Mouse (Mus musculus) layer of hippocampus, adult 2 months (tissue): ENCODE results near the gene Sf3a2. TPM values are rescaled to one million over a fixed set of nuclear protein-coding genes. Genes with fewer than 3 reads are reported as not detected.

Source experiments
- DNase-seq, 2 experiments: peaks; one replicate each; pipeline ENCODE4 v3.0.0; 2022; ENCODE audit warnings: low spot score in 2 of 2
- H3K27ac ChIP-seq: fragments of 200-600 bp; 2 replicates; pipeline ENCODE4 v1.8.1; 2022
- H3K4me3 ChIP-seq: fragments of 200-600 bp; 2 replicates; pipeline ENCODE4 v1.8.1; 2022; ENCODE audit warnings: mild to moderate bottlenecking
- CTCF ChIP-seq: fragments of 200-600 bp; conservative IDR thresholded peaks from 2 replicates; pipeline ENCODE4 v1.8.1; 2022; ENCODE audit warnings: antibody characterized with exemption, mild to moderate bottlenecking, moderate library complexity
- total RNA-seq, 2 experiments: library from RNA; stranded (reverse); gene quantifications; 2 replicates each; pipeline ENCODE4 v1.2.3; 2021

The Sf3a2 gene
- total RNA-seq, 2 experiments from 2014 or later, result 51.7 to 55.1 TPM

DNA sequence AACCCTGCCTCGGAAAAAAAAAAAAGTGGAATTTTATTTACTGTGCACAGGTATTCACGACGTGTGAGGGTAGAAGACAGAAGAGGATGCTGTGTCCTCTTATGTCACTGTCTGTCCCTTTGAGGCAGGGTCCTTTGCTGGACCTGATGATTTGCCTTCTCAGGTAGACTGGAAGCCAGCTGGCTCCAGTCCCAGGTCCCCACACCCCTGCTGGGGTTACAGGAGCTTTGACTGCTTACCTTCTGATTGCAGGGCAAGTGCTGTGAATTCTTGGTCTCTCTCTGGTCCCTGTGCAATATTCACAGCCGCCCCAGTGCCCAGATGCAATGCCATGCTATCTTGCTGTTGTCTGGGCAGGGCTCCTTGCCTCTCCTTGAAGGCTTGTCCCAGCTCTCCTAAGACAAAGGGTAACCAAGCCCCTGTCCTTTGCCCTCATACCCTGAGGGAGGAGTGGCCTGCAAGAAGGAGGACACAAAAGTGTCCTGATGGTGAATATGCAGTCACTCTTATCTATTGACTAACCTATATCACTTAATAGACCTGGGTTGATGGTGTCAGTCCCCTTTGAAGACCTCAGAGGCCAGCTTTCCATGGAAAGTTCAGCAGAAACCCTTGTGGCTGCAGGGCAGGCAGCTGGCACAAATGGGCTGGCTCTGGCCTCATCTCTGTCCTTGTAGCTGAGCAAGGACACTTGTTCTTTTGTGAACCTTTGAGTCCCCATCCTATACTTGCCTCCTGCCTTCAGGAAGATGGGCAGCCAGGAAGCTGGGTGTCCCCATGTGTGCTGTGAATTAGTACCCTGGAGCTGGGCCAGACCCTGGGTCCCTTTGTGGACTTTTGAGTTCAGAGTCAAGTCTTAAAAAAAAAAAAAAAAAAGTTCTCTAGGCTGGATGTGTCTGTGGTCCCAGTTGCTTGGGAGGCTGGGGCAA lies 37.1 kb upstream of the Sf3a2 start:
- H3K4me3 ChIP-seq, result no peak overlapping the region
- peak overlapping the region; percentile 28 for H3K27ac ChIP-seq
- DNase-seq, result no peak
- no peak for TF ChIP-seq CTCF

DNA sequence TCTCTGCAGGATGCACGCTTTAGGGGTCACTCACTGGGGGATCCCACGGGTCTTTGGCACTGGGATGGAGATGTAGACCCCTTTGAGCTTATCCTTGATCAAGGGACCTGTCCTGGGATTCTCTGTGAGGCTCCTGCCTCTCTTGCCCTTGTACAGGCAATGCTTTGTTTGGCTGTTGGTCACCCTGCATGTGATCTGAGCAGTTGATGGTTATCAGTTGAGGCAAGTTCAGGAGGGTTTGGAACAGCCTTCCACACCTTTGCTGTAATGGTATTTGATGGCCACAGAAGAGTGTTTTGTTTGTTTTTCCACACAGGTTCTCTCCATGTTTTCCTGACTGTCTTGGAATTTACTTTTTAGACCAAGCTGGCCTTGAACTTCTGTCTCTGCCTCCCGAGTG lies 36.2 kb upstream of the Sf3a2 start:
- Histone ChIP-seq H3K27ac (no peak overlapping the region), H3K4me3 (no peak overlapping the region)
- TF ChIP-seq CTCF, result no peak
- DNase-seq, result no peak

DNA sequence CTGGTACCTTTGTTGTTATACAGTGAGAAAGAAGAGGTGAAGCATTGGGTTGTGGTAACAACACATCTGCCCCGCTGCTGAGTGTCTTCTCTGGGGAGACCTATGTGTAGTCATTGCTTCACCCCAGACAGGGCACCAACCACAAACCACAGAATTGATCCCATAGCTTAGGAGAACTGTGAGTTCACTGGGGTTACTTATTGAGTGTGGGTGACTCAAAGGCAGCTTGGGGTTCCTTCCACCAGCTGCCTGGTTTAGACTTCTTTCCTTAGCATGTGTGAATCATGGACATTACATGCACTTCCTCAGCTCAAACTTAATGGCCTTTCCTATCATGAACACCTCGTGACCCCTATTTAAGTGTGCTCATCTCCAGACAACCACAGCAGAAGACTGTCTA lies 34.5 kb upstream of the Sf3a2 start:
- TF ChIP-seq CTCF, result no peak

GRCm38 (mm10) chr10:80765746-80766145 lies 32.3 kb upstream of the Sf3a2 start:
- no peak for DNase-seq
- H3K27ac ChIP-seq, result no peak overlapping the region; the same call in 1 of the 2 replicates
- no peak overlapping the region for H3K4me3 ChIP-seq
- TF ChIP-seq CTCF, result no peak

More for the DNA sequence above, 34.5 kb upstream of the Sf3a2 start:
- DNase-seq, result no peak
- Histone ChIP-seq H3K27ac (no peak overlapping the region), H3K4me3 (no peak overlapping the region)

DNA sequence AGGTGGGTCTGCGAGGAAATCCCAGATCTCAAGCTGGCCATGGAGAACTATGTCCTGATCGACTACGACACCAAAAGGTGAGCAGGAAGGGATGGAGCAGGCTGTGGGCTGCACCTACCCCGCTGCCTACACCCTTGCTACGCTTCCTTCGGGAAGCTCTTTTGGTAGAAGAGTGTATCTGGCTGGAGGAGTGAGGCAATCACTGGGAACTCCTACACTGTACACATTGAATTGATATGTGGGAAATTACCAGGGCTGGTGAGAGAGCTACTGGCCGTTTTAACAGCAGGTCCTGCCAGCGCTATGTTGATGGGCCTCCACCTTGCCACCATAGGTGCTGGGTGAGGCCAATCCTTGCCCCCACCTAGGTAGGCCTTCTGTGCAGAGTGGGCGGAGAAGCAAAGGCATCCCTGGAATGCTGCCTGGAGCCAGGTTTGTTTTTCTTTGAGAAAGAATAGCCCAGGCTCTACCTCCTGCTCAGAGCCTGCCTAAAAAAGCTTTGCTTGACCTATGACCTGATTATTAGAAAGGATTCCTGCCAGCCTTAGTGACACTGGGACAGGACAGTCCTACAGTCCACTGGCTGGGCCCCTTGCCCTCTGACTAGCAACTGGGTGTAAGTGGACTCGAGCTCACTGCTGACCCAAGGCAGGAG lies 31.7 kb upstream of the Sf3a2 start:
- Histone ChIP-seq H3K27ac (peak overlapping the region; percentile 24), H3K4me3 (no peak overlapping the region)
- DNase-seq, result no peak
- no peak for TF ChIP-seq CTCF

DNA sequence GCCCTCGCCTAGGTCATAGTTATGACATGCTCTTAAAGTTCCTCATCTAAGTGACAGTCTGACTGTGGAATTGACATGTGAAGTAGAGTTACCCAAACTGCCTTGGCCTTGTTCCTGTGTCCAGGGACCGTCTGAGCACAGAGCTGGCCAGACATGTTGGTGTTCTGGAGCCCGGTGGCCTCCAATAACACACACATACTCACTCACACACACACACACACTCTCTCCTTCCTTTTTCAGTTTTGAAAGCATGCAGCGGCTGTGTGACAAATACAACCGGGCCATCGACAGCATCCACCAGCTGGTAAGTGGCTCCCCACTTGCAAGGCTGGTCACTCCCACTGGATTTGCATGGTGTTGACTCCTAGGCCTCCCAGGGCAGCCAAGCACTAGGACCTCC lies 29.6 kb upstream of the Sf3a2 start:
- no peak for TF ChIP-seq CTCF
- H3K27ac ChIP-seq, result no peak overlapping the region
- DNase-seq, result no peak
- no peak overlapping the region for H3K4me3 ChIP-seq

DNA sequence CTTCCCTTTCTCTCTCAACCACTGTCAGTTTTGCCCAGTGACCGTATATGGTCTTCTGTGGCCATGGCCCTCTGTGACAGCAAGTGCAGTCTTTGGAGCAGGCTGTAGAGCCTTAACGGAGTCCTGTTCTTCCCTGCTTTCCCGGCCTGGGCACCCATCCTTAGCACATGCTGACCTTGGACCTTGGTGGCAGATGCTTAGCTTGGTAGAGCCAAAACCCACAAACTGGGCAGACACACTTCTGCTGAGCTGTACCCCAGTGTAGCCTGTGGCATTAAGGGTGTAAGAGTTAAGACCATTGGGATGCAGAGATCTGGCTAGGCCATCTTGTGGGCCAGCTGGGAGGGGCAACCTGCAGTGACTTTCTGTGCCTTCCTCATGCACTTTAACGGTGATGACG lies 24.2 kb upstream of the Sf3a2 start:
- Histone ChIP-seq H3K4me3 (no peak overlapping the region), H3K27ac (peak overlapping the region; percentile 87)
- TF ChIP-seq CTCF, result no peak
- DNase-seq, result no peak

GRCm38 (mm10) chr10:80774549-80774948 lies 23.4 kb upstream of the Sf3a2 start:
- H3K27ac ChIP-seq, result peak overlapping the region; percentile 87
- DNase-seq, result peak; percentile 94
- TF ChIP-seq CTCF, result peak; percentile 99

DNA sequence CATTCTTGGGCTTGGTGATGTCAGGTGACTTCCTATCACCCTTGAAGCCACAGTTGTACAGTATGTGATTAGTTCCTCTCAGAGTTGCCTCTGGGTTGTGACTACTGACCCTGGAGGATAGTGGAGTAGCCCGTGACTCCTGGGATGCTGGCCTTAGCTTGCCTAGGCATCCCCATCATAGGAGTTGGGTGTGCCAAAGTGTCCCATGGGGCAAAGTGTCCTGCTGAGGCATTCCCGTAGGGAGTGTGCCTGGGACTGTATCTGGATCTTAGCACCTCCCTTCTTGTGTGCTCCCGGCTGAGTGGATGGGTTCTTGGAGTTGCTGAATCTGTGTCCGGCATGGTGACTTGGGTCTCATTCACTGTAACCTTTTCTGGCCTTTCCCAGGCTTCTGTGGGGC lies 23.0 kb upstream of the Sf3a2 start:
- no peak for DNase-seq
- TF ChIP-seq CTCF, result no peak; the same call in 1 of the 2 replicates
- H3K4me3 ChIP-seq, result no peak overlapping the region
- H3K27ac ChIP-seq, result peak overlapping the region; percentile 87

More at GRCm38 (mm10) chr10:80774549-80774948, 23.4 kb upstream of the Sf3a2 start:
- H3K4me3 ChIP-seq, result no peak overlapping the region

DNA sequence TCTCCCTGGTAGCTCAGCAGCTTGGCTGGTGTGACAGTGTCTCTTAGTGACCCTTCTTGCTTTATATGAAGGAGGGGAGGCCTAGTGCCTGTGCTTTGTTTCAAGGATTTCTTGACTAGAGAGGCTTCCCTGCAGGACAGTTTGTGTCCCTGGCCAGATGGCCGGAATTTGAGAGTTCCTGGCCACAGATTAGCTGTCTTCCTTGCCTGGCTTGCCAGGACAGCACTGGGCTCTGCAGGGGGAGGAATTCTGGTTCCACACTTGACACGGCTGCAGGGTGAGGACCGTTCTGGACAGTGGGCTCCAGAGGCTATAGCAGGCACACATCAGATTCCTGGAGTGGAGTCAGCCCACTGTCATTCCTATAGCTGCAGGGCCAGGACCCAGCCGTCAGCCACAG lies 22.3 kb upstream of the Sf3a2 start:
- Histone ChIP-seq H3K27ac (peak overlapping the region; percentile 87), H3K4me3 (no peak overlapping the region)
- no peak for TF ChIP-seq CTCF
- no peak for DNase-seq

DNA sequence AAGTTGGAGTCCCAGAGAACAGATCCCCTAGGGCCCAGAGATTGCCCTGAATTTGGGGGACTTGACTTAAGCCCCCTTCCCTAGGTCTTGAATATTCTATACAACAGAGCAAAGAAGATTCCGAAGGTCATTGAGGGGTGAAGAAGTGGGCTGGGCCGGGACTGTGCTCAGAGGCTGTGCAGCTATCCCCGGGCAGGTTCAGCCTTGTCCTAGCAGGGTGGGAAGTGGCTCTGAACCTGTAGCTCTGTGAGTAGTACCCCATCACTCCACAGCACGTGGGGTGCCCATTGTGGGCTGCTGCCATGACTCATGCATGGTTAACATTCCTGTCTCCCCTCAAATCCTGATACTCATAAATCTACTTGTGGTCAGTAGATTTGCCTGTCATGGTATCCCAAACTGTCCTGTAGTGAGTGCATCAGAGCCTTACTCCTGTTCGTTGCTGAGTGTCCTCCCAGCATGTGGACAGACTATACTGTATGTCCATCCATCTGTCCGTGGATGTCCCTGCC lies 21.6 kb upstream of the Sf3a2 start:
- Histone ChIP-seq H3K27ac (peak overlapping the region; percentile 87; the same call in 1 of the 2 replicates), H3K4me3 (no peak overlapping the region)

GRCm38 (mm10) chr10:80777123-80777522 lies 20.9 kb upstream of the Sf3a2 start:
- DNase-seq, result no peak
- Histone ChIP-seq H3K4me3 (no peak overlapping the region), H3K27ac (no peak overlapping the region)
- TF ChIP-seq CTCF, result no peak

More for the DNA sequence above, 21.6 kb upstream of the Sf3a2 start:
- no peak for DNase-seq
- no peak for TF ChIP-seq CTCF

- Histone ChIP-seq H3K4me3 (no peak overlapping the region), H3K27ac (no peak overlapping the region)
- no peak for TF ChIP-seq CTCF
- DNase-seq, result no peak
Measured at GRCm38 (mm10) chr10:80779565-80779964, 18.4 kb upstream of the Sf3a2 start.
